Mouse (Mus musculus) heart, adult 8-10 months (tissue): ENCODE measurements around the gene Mrpl40. TPM values are rescaled to one million over a fixed set of nuclear protein-coding genes. Genes with fewer than 3 reads are reported as not detected.
A peak's percentile ranks its signal among the peaks of the same experiment; 100 is the strongest.
"Not testable (repeated sequence)": the region's sequence is repeated elsewhere in the genome, so short reads cannot be mapped to it uniquely, and the experiment has no call there.

Source experiments
- DNase-seq: peaks from one replicate; pipeline ENCODE4 v3.0.0; 2022; ENCODE audit warnings: low spot score
- total RNA-seq, 4 experiments: library from RNA; stranded (reverse); gene quantifications; 2 replicates each; pipeline ENCODE4 v1.2.4; 2022

Mrpl40 gene
- total RNA-seq, result 10 to 100 TPM; 47.0 to 60.1 (median 55.2) TPM

GRCm38 (mm10) chr16:18876442-18877308 lies at the start of gene Mrpl40, which contains the start of gene Hira:
Gene Mrpl40, minus strand, starts transcription at chr16:18876862.
Gene Hira, plus strand, starts transcription at chr16:18877037.
- peak; percentile 91 for DNase-seq

- no peak for DNase-seq
Observed at GRCm38 (mm10) chr16:18921771-18922170, 45.1 kb upstream of the Mrpl40 start.

DNA sequence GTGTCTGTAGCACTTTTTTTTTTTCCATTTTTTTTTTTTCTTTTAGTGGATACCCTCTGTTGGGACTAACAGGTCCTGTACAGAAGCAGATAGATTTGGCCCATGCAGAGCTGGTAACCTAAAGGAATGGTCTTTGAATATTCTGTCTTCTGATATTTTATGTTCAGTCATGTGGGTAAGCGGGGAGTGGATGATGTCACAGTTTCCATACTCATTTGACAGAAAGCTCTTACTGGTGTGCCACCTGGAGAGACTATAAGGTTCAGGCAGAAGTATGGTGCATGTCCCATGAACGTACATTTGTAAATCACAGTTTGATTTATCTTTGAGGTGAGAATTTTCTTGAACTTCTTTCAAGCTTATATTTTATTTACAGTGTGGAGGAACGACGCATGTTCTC lies 39.4 kb upstream of the Mrpl40 start:
- DNase-seq, result no peak

- no peak for DNase-seq
Observed at GRCm38 (mm10) chr16:18905648-18906047, 29.0 kb upstream of the Mrpl40 start.

DNA sequence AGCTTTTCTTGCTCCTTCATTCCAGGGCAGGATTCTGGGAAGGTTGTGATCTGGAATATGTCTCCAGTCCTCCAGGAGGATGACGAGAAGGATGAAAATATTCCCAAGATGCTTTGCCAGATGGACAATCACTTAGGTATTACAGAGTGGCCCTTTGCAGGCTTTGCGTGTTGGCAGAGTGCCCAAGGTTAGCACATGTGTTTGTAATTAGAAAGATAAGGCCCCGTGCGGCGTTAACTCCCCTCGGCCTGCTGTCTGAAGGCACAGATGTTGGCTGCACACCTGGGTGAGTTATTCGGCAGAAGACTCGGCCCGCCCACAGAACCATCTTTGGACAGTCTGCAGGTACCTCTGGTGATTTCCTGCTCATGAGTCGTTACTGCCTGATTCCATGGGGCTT lies 19.8 kb upstream of the Mrpl40 start:
- peak; percentile 46 for DNase-seq

DNA sequence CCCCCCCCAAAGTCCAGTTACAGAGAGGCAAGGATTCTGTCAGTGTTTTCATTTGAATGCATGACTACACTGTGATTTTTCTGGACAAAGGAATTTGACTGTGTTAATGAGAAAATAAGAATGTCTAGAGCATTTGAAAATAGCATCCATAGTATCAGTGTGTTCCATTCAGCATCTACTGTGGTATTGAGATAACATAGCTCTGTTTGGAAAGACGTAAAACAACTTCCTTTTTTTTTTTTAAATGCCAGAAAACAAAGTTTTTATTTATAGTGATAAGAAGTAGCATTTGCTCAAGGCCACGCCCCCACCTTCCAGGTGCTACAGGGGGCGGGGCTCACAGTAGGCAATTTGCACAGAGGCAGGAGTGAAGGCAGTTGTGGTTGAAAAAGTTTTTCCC lies 18.6 kb upstream of the Mrpl40 start:
- DNase-seq, result no peak

- DNase-seq, result no peak
Observed at GRCm38 (mm10) chr16:18893840-18894372, 17.2 kb upstream of the Mrpl40 start.

GRCm38 (mm10) chr16:18884044-18884443 lies 7.4 kb upstream of the Mrpl40 start:
- no peak for DNase-seq

- DNase-seq, result no peak
Observed at GRCm38 (mm10) chr16:18878091-18878720, 1.5 kb upstream of the Mrpl40 start.

DNA sequence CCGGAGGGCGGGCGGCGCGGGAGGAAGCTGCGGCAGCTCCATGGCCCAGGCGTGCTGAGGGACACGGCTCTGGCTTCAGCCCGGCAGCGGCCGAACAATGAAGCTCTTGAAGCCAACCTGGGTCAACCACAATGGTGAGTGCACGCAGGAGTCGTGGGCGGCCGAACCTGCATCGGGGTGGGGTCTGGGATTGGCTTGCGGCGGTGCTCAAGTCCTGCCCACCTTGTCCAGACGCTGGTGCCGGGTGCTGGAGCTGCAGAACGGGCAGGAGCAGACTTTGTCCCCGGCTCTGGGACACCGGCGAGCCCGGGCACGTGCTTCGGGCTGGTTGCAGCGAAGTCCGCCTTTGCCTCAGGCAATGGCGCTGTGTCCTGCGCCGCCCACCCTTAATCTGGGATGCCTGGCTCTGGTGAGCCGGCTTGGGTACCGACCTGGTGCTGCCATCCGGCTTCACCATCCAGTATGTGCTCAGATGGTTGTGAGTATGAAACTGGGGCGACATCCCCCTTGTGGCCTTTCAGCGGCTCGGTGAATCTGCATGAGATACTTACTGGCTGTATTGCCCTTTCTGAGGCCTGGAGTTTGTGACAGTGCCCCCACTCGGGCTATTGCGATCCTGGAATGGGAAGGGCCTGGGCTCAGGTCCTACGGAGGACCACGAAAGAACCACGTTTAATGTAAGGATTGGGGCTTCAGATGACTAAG lies 876 bp upstream of the Mrpl40 start:
- DNase-seq, result peak; percentile 12

DNA sequence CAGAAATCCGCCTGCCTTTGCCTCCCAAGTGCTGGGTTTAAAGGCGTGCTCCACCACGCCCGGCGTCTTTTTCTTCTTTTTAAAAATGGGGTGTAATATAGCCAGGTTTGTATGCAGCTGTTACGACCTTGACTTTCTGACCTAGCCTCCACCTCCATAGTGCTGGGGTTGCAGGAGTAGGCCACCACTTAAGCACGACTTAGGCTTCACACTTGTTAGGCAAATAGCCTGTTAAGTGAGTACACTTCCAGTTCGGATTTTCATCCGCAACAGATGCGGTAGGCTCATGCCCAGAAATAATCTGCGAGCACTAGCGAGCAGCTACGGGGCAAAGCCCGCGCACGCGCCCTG lies 596 bp downstream of the Mrpl40 start:
- DNase-seq, result no peak

GRCm38 (mm10) chr16:18870495-18870894 lies 6.2 kb downstream of the Mrpl40 start:
- not testable (repeated sequence) for DNase-seq

GRCm38 (mm10) chr16:18860186-18860585 lies 16.5 kb downstream of the Mrpl40 start:
- peak; percentile 67 for DNase-seq

DNA sequence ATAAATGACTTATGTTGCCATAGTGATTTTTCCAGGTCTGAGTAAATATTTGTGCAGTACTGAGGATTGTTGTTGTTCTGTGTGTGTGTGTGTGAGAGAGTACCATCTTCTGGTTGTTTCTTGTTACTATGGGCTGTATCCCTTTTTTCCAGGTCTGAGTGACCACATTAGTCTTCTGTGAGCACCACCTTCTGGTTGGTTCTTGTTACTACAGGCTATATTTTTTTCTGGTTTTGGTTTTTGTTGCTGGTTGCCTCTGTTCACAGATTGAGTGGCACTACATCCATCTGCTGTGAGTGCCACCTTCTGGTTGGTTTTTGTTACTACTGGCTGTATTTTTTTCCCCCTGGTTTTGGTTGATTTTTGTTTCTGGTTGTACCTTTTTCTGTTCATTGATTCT lies 18.1 kb downstream of the Mrpl40 start:
- peak; percentile 61 for DNase-seq

GRCm38 (mm10) chr16:18849521-18850190 lies 27.0 kb downstream of the Mrpl40 start:
- not testable (repeated sequence) for DNase-seq

DNA sequence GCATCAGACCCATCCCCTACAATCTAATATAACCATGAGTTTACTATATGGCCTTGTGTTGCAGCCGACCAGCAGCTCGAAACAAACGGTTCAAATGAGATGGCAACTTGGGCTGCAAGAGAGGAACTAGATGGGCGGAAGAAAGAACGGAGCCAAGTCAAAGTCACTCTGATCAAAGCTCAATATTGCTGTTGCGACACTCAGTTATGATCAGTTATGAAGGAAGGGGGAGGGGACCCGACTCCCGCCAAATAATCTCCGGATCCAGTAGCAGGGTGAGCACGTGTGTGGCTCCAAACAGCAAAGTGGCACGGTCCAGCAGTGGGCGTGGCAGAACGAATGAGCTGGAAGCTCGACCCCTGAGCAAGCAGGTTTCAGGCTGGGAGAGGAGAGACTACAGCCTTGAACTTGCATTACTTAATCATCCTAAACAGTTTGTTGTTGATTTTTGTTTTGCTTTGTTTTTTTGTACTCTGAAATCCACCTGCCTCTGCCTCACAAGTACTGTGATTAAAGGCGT lies 30.3 kb downstream of the Mrpl40 start:
- DNase-seq, result no peak

DNA sequence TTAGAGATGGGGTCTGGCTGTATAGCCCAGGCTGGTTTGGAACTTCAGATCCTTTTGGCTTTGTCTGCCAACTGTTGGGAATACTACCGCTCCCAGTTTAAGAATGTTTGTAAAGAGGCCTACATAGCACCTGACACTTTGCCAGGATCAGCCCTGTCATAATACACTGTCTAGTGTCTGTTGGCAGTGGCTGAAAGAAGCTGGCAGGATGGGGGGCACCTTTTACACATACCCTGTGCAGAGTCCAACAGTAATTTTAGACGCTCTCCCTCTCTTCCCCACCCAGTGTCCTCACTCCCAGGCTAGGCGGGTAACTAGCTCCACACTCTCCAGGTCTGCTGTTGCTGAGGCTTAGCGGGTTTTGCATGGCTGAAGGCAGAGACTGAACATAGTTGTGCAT lies 38.3 kb downstream of the Mrpl40 start:
- peak; percentile 26 for DNase-seq

DNA sequence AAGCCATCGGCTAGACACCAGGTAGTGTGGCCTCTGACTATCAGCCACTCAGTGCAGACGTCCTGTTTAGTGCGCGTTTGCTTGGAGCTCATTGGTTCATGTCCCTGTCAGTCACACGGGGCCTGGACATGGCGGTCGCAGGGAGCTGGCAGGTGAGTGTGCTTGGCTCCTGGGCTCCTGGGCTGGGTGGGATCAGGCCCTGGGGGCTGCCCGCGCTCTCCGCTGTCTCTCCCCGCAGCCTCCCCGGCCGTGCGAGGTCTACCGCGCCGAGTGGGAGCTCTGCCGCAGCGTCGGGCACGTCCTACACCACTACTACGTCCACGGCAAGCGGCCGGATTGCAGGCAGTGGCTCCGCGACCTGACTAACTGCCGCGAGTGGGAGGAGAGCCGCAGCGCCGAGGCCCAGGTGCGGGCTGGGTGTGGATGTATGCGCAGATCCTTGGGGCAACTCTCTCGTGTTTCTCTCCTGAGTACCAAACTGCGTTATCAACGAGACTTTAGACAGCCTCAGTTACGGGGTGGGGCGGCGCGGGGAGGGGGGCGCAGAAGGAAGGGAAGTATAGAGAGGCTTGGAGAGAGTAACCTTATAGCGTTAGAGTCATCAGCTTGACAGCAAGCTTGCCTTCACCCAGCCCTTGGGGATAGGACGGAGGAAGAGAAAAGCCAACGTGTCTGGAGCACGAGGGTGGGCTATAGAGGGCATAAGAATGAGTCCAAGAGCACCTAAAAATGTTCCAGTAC lies 40.0 kb downstream of the Mrpl40 start, which contains the start of the genes 2510002D24Rik and Gm28539:
TSS of gene 2510002D24Rik (plus strand) at position 111 of the 741 bp plus-strand sequence.
TSS of gene Gm28539 (plus strand) at position 117 of the 741 bp plus-strand sequence.
- peak; percentile 96 for DNase-seq

DNA sequence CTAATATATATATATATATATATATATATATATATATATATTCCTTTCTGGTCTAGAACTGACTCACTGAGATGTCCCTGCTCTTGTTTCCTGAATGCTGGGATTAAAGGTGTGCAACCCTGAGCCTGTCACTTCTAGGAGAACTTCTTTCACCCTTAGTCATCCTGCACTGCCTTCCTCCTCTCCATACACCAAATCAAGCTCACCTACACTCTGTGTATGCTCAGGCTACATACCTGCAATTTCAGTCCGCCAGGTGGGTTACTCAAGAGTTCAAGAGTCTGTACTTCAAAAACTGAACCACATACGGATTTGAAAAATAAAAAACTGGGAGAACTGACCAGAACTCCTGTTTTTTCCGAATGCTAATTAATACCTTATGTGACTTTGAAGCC lies 40.6 kb downstream of the Mrpl40 start:
- no peak for DNase-seq

DNA sequence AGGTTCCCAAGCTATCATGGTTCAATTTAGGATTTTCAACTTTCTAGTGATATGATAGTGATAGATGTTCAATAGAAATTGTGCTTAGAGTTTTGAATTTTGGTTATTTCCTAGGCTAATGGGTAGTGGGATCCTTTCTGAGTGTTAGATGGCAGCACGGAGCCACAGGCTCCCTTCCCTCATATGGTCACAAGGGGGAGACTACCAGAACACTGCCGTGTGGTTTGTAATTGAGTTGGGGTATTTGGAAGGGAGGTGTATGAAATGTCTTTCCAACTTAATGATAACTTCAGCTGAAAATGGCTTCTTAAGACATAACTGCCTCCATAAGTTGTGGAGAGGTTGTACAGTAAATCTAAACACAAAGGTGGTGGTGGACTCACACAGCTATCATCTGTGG lies 43.2 kb downstream of the Mrpl40 start:
- no peak for DNase-seq
